Mouse (Mus musculus) erythroblast, embryonic 14.5 days (primary cell): ENCODE measurements at regions not wholly inside any gene's neighbourhood (a gene's known extent, or its start where the extent isn't known, plus 50 kb on each side); places are given as distances from the start of the nearest gene placed in this dataset.

Experiments
- GATA1 ChIP-seq: IDR thresholded peaks from 2 replicates; pipeline ENCODE4 v1.6.1; 2012; ENCODE audit warnings: low read length, inconsistent platforms, mixed read lengths
- TAL1 ChIP-seq: IDR thresholded peaks from 3 replicates; pipeline ENCODE4 v1.6.1; 2012; ENCODE audit warnings: low read length, inconsistent platforms, mixed read lengths

- TF ChIP-seq GATA1 (no peak), TAL1 (no peak)
Observed at GRCm38 (mm10) chr6:99942958-99943357, 216.8 kb upstream of the Prok2 start.
